Mouse (Mus musculus) bone marrow macrophage, adult 2 months (primary cell): ENCODE results near the gene Ntf5.
"Not testable (repeated sequence)": the region's sequence is repeated elsewhere in the genome, so short reads cannot be mapped to it uniquely, and the experiment has no call there.

ENCODE experiments used
- CTCF ChIP-seq: IDR thresholded peaks from 2 replicates; pipeline ENCODE4 v1.5.1; 2012; ENCODE audit warnings: low read depth, mild to moderate bottlenecking, low read length, moderate library complexity
- POLR2A ChIP-seq: IDR thresholded peaks from 2 replicates; pipeline ENCODE4 v1.6.1; 2012; ENCODE audit warnings: mild to moderate bottlenecking, low read depth, low read length, borderline replicate concordance

DNA sequence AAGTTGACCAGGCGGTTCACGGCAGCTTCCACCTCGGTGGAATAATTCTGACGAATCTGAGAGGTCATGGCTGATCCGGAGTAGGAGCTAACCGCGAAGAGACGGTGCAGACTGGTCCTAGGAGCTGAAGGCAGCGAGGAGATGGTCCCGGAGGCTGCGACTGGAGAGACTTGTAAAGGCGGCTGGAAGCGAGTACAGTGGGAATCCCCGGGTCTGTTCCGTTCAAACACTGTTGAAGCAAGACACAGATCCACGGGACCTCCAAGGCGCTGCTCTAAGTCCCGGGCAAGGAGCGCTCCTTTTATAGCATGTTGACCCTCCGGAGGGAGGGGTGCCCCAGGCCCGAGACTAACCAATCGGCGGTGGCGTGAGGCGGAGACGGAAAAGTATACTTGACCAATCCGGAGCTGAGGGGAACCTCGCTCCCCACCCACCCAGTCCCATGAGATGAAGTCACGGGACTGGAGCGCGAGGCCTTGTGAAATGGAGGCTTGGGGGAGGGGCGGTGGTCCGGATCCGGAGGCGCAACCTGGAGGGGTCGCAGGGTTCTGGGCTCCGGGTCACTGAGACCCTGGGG, 46.2 kb downstream of the Ntf5 start, which contains the start of gene Ftl1:
- peak; percentile 97 for TF ChIP-seq POLR2A
- not testable (repeated sequence) for TF ChIP-seq CTCF
